Mouse (Mus musculus): ENCODE data around the gene Fbxw7.

Fbxw7 gene

GRCm38 (mm10) chr3:84952585-84953187 lies 137.6 kb downstream of the Fbxw7 start:
- DNase-seq: no peak

DNA sequence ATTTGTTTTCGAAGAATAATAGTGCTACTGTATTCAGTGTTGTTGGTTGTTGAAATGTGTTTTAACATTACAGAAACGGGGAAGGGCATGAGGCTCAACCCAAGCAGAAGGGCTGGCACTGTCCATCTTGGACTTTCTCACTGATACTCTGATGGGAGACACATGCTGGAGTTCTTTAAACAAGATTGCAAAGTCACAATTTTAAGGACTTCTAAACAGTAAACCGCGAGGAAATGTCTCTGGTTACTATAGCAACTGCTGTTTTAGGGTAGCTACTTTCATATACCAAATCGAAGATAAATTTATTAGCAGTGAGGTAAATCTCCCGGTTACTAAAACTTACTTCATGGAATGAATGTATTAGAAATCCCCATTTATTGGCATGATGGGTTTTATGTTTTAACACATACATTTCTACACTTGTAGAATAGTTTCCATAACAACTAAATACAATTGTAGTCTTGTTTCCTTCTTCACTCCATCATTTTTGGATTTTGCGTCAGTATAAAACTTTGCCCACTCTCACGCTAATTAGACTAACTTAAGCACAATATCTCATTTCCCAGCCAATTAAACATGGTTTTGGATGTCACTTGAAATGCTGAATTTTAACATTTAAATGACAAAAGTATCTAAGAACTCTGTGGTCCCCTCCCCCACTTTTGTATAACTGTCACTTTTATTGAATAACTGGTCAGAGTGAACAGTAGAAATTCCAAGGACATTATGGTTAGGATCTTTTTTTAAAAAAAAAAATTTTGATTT lies 140.1 kb downstream of the Fbxw7 start:
- DNase-seq: no peak

DNA sequence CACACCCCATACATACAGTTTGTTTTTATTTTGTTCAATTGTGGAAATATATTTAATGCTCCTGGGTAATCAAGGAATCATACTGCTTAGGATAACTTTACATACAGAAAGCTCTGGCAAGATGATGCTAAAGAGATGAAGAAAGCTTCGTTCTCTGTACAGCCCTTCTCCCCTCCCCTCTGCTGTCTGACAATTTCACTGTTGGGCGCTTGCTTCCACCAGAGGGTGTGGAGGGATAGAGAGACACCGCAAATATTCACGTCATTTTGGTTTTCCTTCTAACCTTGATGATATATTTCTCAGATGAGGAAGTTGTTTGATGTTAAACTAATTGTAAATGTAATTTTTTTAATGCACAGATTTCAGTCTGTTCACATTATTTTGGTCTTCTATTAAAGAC lies 140.8 kb downstream of the Fbxw7 start:
- DNase-seq: no peak

- DNase-seq: no peak
Observed at GRCm38 (mm10) chr3:84965156-84965555, 150.1 kb downstream of the Fbxw7 start.

- DNase-seq: no peak
Observed at GRCm38 (mm10) chr3:84967364-84967763, 152.3 kb downstream of the Fbxw7 start.

GRCm38 (mm10) chr3:84971561-84971960 lies 156.5 kb downstream of the Fbxw7 start:
- no peak for DNase-seq

DNA sequence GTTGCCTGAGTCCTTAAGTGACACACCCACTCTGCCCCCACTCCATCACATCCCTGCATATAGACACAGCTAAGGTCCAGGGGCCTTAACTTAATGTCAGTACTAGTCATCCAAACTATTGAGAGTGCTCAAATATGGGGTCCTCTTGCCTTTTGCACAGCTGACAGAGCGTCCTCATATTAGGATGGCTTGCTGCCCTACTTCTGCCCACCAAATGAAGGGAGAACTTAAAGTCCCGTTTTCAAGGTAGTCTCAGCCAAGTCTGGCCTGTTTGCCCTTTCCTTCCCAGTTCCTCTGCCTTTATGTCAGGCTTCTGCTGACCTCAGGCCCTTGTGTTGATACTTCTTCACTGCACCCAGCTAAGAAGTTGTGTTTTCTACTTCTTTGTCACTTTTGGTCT lies 157.8 kb downstream of the Fbxw7 start:
- DNase-seq: no peak

DNA sequence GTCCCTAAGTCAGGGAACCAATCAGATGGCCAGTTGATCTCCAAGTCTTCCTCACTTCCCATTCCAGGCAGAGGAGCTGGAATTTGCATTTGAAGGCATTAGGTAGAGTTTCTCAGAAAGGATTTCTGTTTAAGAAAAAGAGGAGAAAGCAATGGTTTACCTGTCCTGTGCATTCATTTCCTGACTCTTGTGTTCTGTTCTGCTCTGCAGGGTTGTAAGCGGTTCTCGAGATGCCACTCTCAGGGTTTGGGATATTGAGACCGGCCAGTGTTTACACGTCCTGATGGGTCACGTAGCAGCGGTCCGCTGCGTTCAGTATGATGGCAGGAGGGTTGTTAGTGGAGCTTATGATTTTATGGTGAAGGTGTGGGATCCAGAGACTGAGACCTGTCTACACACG lies 159.1 kb downstream of the Fbxw7 start:
- DNase-seq: no peak

DNA sequence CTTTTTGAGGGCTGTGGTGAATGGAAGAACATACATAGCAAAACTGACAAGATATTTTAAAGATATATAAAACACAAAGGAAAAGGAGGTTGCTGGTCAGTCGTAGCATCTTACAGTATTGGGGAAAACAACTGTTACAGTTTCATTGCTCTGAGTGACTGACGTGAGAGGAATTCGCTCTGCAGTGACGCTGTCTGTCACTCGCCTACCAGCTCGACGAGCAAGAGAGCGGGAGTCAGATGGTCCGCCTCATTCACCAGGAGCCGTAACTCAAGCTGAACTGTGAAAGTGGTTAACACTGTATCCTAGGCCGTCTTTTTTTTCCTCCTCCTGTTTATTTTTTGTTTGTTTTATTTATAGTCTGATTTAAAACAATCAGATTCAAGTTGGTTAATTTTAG lies 163.6 kb downstream of the Fbxw7 start:
- DNase-seq: no peak

GRCm38 (mm10) chr3:84980158-84980557 lies 165.1 kb downstream of the Fbxw7 start:
- DNase-seq: no peak

GRCm38 (mm10) chr3:84982688-84983087 lies 167.6 kb downstream of the Fbxw7 start:
- DNase-seq: peak; percentile 37

GRCm38 (mm10) chr3:84985121-84985625 lies 170.1 kb downstream of the Fbxw7 start:
- peak; percentile 7 for DNase-seq

DNA sequence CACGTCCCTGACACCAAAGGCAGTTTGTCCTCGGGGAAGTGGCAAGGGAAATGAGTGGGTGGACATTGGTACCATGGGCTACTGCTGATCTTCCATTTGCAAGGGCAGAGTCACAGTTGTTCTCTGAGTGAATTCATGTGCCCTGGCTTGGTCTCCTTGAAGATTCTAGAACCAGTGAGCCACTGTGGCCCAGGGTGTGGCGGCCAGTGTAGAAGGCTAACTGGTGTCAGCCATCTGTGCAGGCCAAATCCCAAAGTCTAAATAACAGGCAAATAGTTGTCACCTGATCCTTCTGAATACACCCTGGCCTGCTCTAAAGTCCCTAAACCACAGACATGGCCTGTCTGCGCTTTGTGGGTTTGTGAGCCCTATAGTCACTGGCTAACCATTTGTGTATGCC lies 173.8 kb downstream of the Fbxw7 start:
- DNase-seq: no peak

GRCm38 (mm10) chr3:85005257-85005656 lies 190.2 kb downstream of the Fbxw7 start:
- no peak for DNase-seq

DNA sequence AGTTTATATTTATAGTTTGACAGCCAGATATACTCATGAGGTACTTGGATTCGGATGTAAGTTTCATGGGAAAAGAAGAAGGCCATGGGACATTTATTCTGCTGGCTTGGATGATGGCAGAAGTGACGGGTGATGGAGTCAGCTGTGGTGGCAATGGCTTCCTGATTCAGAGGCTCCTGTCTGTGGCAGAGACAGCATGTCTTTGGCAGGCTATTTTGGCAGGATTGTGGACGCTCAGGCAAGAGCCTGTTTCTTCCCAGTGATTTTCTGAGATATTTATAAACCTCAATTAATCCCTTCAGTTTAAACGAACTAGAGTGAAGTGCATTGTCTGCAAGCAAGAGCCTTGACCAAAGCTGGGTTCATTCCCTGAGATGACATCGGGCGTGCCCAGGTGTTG lies 197.8 kb downstream of the Fbxw7 start:
- no peak for DNase-seq

GRCm38 (mm10) chr3:85015667-85016066 lies 200.6 kb downstream of the Fbxw7 start:
- no peak for DNase-seq

GRCm38 (mm10) chr3:85020137-85020536 lies 205.1 kb downstream of the Fbxw7 start:
- DNase-seq: no peak

DNA sequence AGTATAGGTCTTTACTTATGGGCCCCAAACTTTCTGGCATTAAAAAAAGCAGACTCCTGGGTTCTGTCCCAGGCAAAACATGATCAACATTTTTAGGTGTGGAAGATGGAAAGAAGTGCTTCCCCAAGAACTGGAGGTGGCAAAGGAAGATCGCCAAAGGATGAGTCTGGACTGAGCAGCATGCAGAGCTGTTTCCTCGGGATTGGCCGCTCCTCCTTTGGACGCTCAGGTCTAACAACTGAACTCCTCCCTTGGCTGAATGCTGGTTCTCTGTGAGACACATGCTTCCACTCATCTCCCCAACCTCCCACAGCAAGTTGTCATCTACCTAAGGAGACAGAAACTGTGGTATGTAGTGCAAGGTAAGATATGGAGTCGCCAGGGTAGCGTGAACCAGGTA lies 206.7 kb downstream of the Fbxw7 start:
- no peak for DNase-seq

- peak; percentile 2 for DNase-seq
Observed at GRCm38 (mm10) chr3:85022800-85023199, 207.7 kb downstream of the Fbxw7 start.

DNA sequence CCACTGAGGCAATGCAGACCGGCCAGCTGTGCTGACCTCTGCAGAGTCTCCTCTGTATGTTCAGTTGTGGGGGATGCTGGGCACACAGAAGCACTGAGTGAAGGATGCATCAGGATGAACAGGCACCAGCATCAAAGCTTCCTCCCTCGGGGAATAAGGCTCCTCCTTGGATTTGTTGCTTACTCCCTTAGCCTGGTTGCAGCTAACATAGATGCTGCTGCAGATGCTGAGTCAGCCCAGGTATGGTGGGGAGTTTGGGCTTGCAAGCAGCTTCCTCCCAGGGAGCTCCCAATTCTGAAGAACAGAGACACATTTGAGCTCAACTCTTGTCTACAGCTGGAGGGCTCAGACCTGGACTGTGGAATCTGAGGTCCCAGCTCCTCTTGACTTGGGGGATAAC lies 209.2 kb downstream of the Fbxw7 start:
- DNase-seq: no peak

GRCm38 (mm10) chr3:85024817-85025705 lies 210.0 kb downstream of the Fbxw7 start:
- DNase-seq: no peak

Data from lung, postnatal 36 days (tissue).